Comparison of ENCODE assay signal across 21 mouse cellular contexts in the genomic region with DNA sequence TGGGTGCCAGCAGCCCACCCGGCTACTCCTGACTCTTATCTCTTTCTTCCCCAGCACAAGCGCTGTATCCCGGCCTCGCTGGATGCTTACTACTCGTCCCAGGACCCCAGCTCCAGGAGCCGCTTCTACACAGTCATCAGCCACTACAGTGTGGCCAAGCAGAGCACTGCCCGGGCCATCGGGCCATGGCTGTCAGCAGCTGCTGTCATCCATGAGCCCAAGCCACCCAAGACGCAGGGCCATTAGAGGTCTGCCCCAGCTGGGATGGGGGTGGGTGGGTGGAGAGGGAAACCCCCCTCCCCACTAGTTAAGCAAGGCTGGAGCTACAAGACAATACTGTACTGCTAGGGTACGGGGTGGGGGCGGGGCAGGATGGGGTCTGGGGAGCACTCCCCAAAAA. TPM values are rescaled to one million over a fixed set of nuclear protein-coding genes. Genes with fewer than 3 reads are reported as not detected.
A peak's percentile ranks its signal among the peaks of the same experiment; 100 is the strongest.
DNase-seq lines count a peak whose midpoint lies in the region; ATAC-seq and TF ChIP-seq lines count a peak whose summit lies in the region.
"Had no signal": no experiment of that assay in that cellular context is flagged by ENCODE, and none has a peak within 500 bp of the region (broad histone marks: within the 10 kb centered on the region; RNA-seq: fewer than 3 reads in every experiment).

No protein-coding gene starts in this region.

- 73% methylated on average over 11 of the region's 11 CpGs for WGBS in neural tube, embryonic 11.5 days
- WGBS in hindbrain, embryonic 14.5 days: 50% methylated on average over 11 of the region's 11 CpGs
- WGBS in midbrain, embryonic 14.5 days: 52% methylated on average over 11 of the region's 11 CpGs
- 98% methylated on average over 11 of the region's 11 CpGs for WGBS in thymus, adult 2 months
- 86% methylated on average over 11 of the region's 11 CpGs for WGBS in liver, embryonic 11.5 days

- ATAC-seq in neural tube, embryonic 11.5 days (ENCODE audit: insufficient read depth, low FRiP score, low TSS enrichment): peak; percentile 79
- peak; percentile 41; the same call in 1 of the 2 replicates for ATAC-seq in hindbrain, embryonic 14.5 days (ENCODE audit: low FRiP score)
- peak; percentile 62 for ATAC-seq in midbrain, embryonic 14.5 days (ENCODE audit: low FRiP score, low TSS enrichment)
- ATAC-seq in liver, embryonic 11.5 days (replicated peaks; ENCODE audit: low FRiP score): no peak
- ATAC-seq: intestine, postnatal 0 days; liver, postnatal 0 days; Patski had no signal

- no peaks in the 10 kb centered on the region for H3K36me3 ChIP-seq in neural tube, embryonic 11.5 days (ENCODE audit: control insufficient read depth, insufficient read depth, low read length)
- peaks cover 63% of the 10 kb centered on the region for H3K36me3 ChIP-seq in hindbrain, embryonic 14.5 days (replicated peaks; ENCODE audit: control insufficient read depth, insufficient read depth)
- H3K36me3 ChIP-seq in midbrain, embryonic 14.5 days (ENCODE audit: control insufficient read depth, insufficient read depth, low read length): peaks cover 69% of the 10 kb centered on the region
- H3K36me3 ChIP-seq in thymus, adult 2 months (ENCODE audit: control insufficient read depth, insufficient read depth, low read length): peaks cover 59% of the 10 kb centered on the region
- no peaks in the 10 kb centered on the region for H3K36me3 ChIP-seq in liver, embryonic 11.5 days (ENCODE audit: control insufficient read depth, insufficient read depth, low read length)
- H3K36me3 ChIP-seq: embryonic facial prominence, embryonic 10.5 days; limb, embryonic 13.5 days; stomach, embryonic 15.5 days had no signal

- H3K27me3 ChIP-seq in neural tube, embryonic 11.5 days (ENCODE audit: control insufficient read depth, insufficient read depth, low read length): no peaks in the 10 kb centered on the region
- no peaks in the 10 kb centered on the region for H3K27me3 ChIP-seq in hindbrain, embryonic 14.5 days (ENCODE audit: control insufficient read depth, insufficient read depth, low read length)
- no peaks in the 10 kb centered on the region for H3K27me3 ChIP-seq in midbrain, embryonic 14.5 days (ENCODE audit: control insufficient read depth, insufficient read depth, low read length)
- no peaks in the 10 kb centered on the region for H3K27me3 ChIP-seq in thymus, adult 2 months (ENCODE audit: control insufficient read depth, insufficient read depth, low read length)
- H3K27me3 ChIP-seq in liver, embryonic 11.5 days (replicated peaks; ENCODE audit: control insufficient read depth, insufficient read depth, low read length): no peaks in the 10 kb centered on the region
- H3K27me3 ChIP-seq: limb, embryonic 13.5 days; stomach, embryonic 15.5 days had no signal

- H3K9me3 ChIP-seq in neural tube, embryonic 11.5 days (ENCODE audit: control insufficient read depth, low read length): no peaks in the 10 kb centered on the region
- H3K9me3 ChIP-seq in hindbrain, embryonic 14.5 days (ENCODE audit: control insufficient read depth, low read length): no peaks in the 10 kb centered on the region
- no peaks in the 10 kb centered on the region for H3K9me3 ChIP-seq in midbrain, embryonic 14.5 days (ENCODE audit: control insufficient read depth, low read length)
- H3K9me3 ChIP-seq in liver, embryonic 11.5 days (ENCODE audit: control insufficient read depth, low read length): no peaks in the 10 kb centered on the region
- H3K9me3 ChIP-seq: embryonic facial prominence, embryonic 10.5 days; limb, embryonic 13.5 days; stomach, embryonic 15.5 days had no signal

- DNase-seq in neural tube, embryonic 11.5 days (ENCODE audit: low spot score): peak; percentile 59
- no peak for DNase-seq in neural tube, embryonic 10.5 days (ENCODE audit: extremely low spot score, low spot score)
- no peak for DNase-seq in hindbrain, embryonic 14.5 days (ENCODE audit: low spot score)
- DNase-seq in midbrain, embryonic 14.5 days: no peak
- DNase-seq in retina, postnatal 1 day: peak; percentile 41
- no peak for DNase-seq in thymus, adult 2 months
- no peak for DNase-seq in liver, embryonic 11.5 days (ENCODE audit: low spot score)
- no peak for DNase-seq in spleen, adult 18-20 months
- DNase-seq: B cell, adult 2 months; cerebellum, postnatal 14 days; heart, adult 11 months; heart, postnatal 14 days; kidney, postnatal 4 days; liver, postnatal 0 days; lung, postnatal 36 days had no signal

- no peak overlapping the region for H3K4me3 ChIP-seq in neural tube, embryonic 11.5 days (ENCODE audit: low read depth, low read length)
- H3K4me3 ChIP-seq in hindbrain, embryonic 14.5 days (replicated peaks; ENCODE audit: low read length): no peak overlapping the region
- H3K4me3 ChIP-seq in midbrain, embryonic 14.5 days (replicated peaks; ENCODE audit: low read depth, low read length): no peak overlapping the region
- no peak overlapping the region for H3K4me3 ChIP-seq in thymus, adult 2 months (ENCODE audit: control insufficient read depth, insufficient read depth, low read length)
- H3K4me3 ChIP-seq in liver, embryonic 11.5 days (ENCODE audit: low read depth, low read length): no peak overlapping the region
- H3K4me3 ChIP-seq: embryonic facial prominence, embryonic 10.5 days; erythroblast, embryonic 14.5 days; limb, embryonic 13.5 days; stomach, embryonic 15.5 days had no signal

- no peak overlapping the region for H3K4me2 ChIP-seq in neural tube, embryonic 11.5 days (ENCODE audit: low read depth)
- H3K4me2 ChIP-seq in hindbrain, embryonic 14.5 days (replicated peaks): no peak overlapping the region
- 0 out of 2 replicates have a peak overlapping the region, but pooled peaks have one; percentile 9 for H3K4me2 ChIP-seq in midbrain, embryonic 14.5 days (ENCODE audit: low read length)
- H3K4me2 ChIP-seq in liver, embryonic 11.5 days: no peak overlapping the region
- H3K4me2 ChIP-seq: limb, embryonic 13.5 days; stomach, embryonic 15.5 days had no signal

- peaks cover 3% of the 10 kb centered on the region; the same call in 1 of the 2 replicates for H3K4me1 ChIP-seq in neural tube, embryonic 11.5 days (ENCODE audit: control insufficient read depth, insufficient read depth, low read length)
- H3K4me1 ChIP-seq in hindbrain, embryonic 14.5 days (replicated peaks; ENCODE audit: control insufficient read depth, insufficient read depth, low read length): peaks cover 18% of the 10 kb centered on the region
- H3K4me1 ChIP-seq in midbrain, embryonic 14.5 days (ENCODE audit: control insufficient read depth, insufficient read depth, low read length): peaks cover 19% of the 10 kb centered on the region
- peaks cover 13% of the 10 kb centered on the region for H3K4me1 ChIP-seq in thymus, adult 2 months (replicated peaks; ENCODE audit: control insufficient read depth, insufficient read depth, low read length)
- H3K4me1 ChIP-seq in liver, embryonic 11.5 days (replicated peaks; ENCODE audit: control insufficient read depth, insufficient read depth, low read length): no peaks in the 10 kb centered on the region
- H3K4me1 ChIP-seq: limb, embryonic 13.5 days had no signal

- TF ChIP-seq CTCF in thymus, adult 2 months (IDR thresholded peaks at IDR 0.05; ENCODE audit: borderline replicate concordance, control insufficient read depth, extremely low read depth, insufficient read depth, low read length, poor library complexity): no peak

- no peak overlapping the region for H3K27ac ChIP-seq in neural tube, embryonic 11.5 days (ENCODE audit: low read depth, low read length)
- peak overlapping the region; percentile 56 for H3K27ac ChIP-seq in hindbrain, embryonic 14.5 days
- peak overlapping the region; percentile 63 for H3K27ac ChIP-seq in midbrain, embryonic 14.5 days (replicated peaks; ENCODE audit: low read depth, low read length)
- H3K27ac ChIP-seq in thymus, adult 2 months (ENCODE audit: control insufficient read depth, insufficient read depth, low read length): no peak overlapping the region
- no peak overlapping the region for H3K27ac ChIP-seq in liver, embryonic 11.5 days (ENCODE audit: low read depth, low read length)
- H3K27ac ChIP-seq: embryonic facial prominence, embryonic 10.5 days; limb, embryonic 13.5 days; stomach, embryonic 15.5 days had no signal

- no peak overlapping the region for H3K9ac ChIP-seq in neural tube, embryonic 11.5 days (ENCODE audit: low read length)
- H3K9ac ChIP-seq in hindbrain, embryonic 14.5 days: 0 out of 2 replicates have a peak overlapping the region, but pooled peaks have one; percentile 13
- no peak overlapping the region; the same call in 1 of the 2 replicates for H3K9ac ChIP-seq in midbrain, embryonic 14.5 days (replicated peaks; ENCODE audit: low read length)
- H3K9ac ChIP-seq in liver, embryonic 11.5 days (ENCODE audit: low read depth, low read length): no peak overlapping the region
- H3K9ac ChIP-seq: limb, embryonic 13.5 days; liver, postnatal 0 days; stomach, embryonic 15.5 days had no signal

- no peak for TF ChIP-seq POLR2A in thymus, adult 2 months (IDR thresholded peaks at IDR 0.05; ENCODE audit: control insufficient read depth, extremely low read depth, insufficient read depth, low read length, poor library complexity)

RNA-seq across cellular contexts. Expression of a gene that starts 57.1 kb away (rescaled TPM):
- 35.2 and 39.2 TPM in 2 replicates for polyA plus RNA-seq in neural tube, embryonic 11.5 days (2014; fragmentation: Nextera tagmentation; extraction: Ambion mirVana)
- 157 and 172 TPM in 2 replicates for polyA plus RNA-seq in hindbrain, embryonic 14.5 days (2014; fragmentation: Nextera tagmentation; extraction: Ambion mirVana)
- polyA plus RNA-seq in midbrain, embryonic 14.5 days (2014; fragmentation: Nextera tagmentation; extraction: Ambion mirVana): 209 and 548 TPM in 2 replicates
- polyA plus RNA-seq in thymus, adult 2 months (2012; rRNA removed): 299 and 344 TPM in 2 replicates
- polyA plus RNA-seq in liver, embryonic 11.5 days (2014; fragmentation: Nextera tagmentation; extraction: Ambion mirVana): 0.42 and 0.69 TPM in 2 replicates
- polyA plus RNA-seq: erythroblast, embryonic 14.5 days; liver, postnatal 0 days; Patski had no signal

Comparison
In these comparisons a context has a peak if more than half of its experiments do, and no peak if none do; other contexts are left out.
1. DNase-seq: peak in neural tube, embryonic 11.5 days (single experiment) and retina, postnatal 1 day (single experiment); none in neural tube, embryonic 10.5 days (single experiment), hindbrain, embryonic 14.5 days (single experiment), midbrain, embryonic 14.5 days (single experiment), thymus, adult 2 months (single experiment), liver, embryonic 11.5 days (single experiment) and spleen, adult 18-20 months (0 of 2).
2. H3K27ac ChIP-seq: peak in hindbrain, embryonic 14.5 days (single experiment) and midbrain, embryonic 14.5 days (single experiment); none in neural tube, embryonic 11.5 days (single experiment), thymus, adult 2 months (single experiment) and liver, embryonic 11.5 days (single experiment).
3. RNA of a gene that starts 57.1 kb away (polyA plus RNA-seq): 299 to 344 TPM in thymus, adult 2 months, 209 to 548 TPM in midbrain, embryonic 14.5 days, 157 to 172 TPM in hindbrain, embryonic 14.5 days and 35.2 to 39.2 TPM in neural tube, embryonic 11.5 days; 0.42 to 0.69 TPM in liver, embryonic 11.5 days; every median in the first group is over 10 times any median in the second.